8 mouse cellular contexts compared by ENCODE assay signal in genomic region chr13:5862626-5863407, GRCm38 (mm10). TPM values are rescaled to one million over a fixed set of nuclear protein-coding genes. Genes with fewer than 3 reads are reported as not detected.
A peak's percentile ranks its signal among the peaks of the same experiment; 100 is the strongest.
DNase-seq lines count a peak whose midpoint lies in the region; ATAC-seq and TF ChIP-seq lines count a peak whose summit lies in the region.

No protein-coding gene starts in this region.

- no peak for TF ChIP-seq EP300 in liver, embryonic 14.5 days (IDR thresholded peaks at IDR 0.05; ENCODE audit: low read depth)

- peak overlapping the region; percentile 72 for H3K4me3 ChIP-seq in erythroblast, embryonic 14.5 days (replicated peaks)
- peak overlapping the region; percentile 59 for H3K4me3 ChIP-seq in forebrain, embryonic 14.5 days (ENCODE audit: low read depth, low read length)
- peak overlapping the region; percentile 80 for H3K4me3 ChIP-seq in hindbrain, embryonic 16.5 days (ENCODE audit: low read length)
- peak overlapping the region; percentile 72 to 100 for H3K4me3 ChIP-seq in liver, embryonic 14.5 days (ENCODE audit: insufficient read depth in 1 of 2, low read depth in 2 of 2, low read length in 2 of 2)
- peak overlapping the region; percentile 39 for H3K4me3 ChIP-seq in olfactory bulb, adult 2 months (ENCODE audit: insufficient read depth, low read depth, low read length)

- TF ChIP-seq CTCF in liver, embryonic 14.5 days (IDR thresholded peaks at IDR 0.05; ENCODE audit: low read depth) = no peak
- no peak for TF ChIP-seq CTCF in olfactory bulb, adult 2 months (IDR thresholded peaks at IDR 0.05; ENCODE audit: insufficient read depth, low read depth, low read length)

- peaks cover 32% of the 10 kb centered on the region for H3K4me1 ChIP-seq in erythroblast, embryonic 14.5 days (ENCODE audit: control insufficient read depth)
- peaks cover 6% of the 10 kb centered on the region; the same call in 1 of the 2 replicates for H3K4me1 ChIP-seq in forebrain, embryonic 14.5 days (ENCODE audit: control insufficient read depth, insufficient read depth, low read length)
- H3K4me1 ChIP-seq in hindbrain, embryonic 16.5 days (ENCODE audit: control insufficient read depth, insufficient read depth, low read depth, low read length) = peaks cover 17% of the 10 kb centered on the region
- H3K4me1 ChIP-seq in liver, embryonic 14.5 days (replicated peaks; ENCODE audit: control insufficient read depth in 2 of 2, insufficient read depth in 2 of 2, low read length in 1 of 2) = peaks cover 3 to 25% of the 10 kb centered on the region in 2 experiments
- peaks cover 9% of the 10 kb centered on the region; the same call in 1 of the 2 replicates for H3K4me1 ChIP-seq in olfactory bulb, adult 2 months (ENCODE audit: control insufficient read depth, insufficient read depth, low read length)

- peak overlapping the region; percentile 68 for H3K4me2 ChIP-seq in forebrain, embryonic 14.5 days (ENCODE audit: low read length)
- peak overlapping the region; percentile 66 for H3K4me2 ChIP-seq in hindbrain, embryonic 16.5 days (ENCODE audit: low read length)
- peak overlapping the region; percentile 75 for H3K4me2 ChIP-seq in liver, embryonic 14.5 days (ENCODE audit: low read depth)

- no peak for TF ChIP-seq POLR2A in olfactory bulb, adult 2 months (IDR thresholded peaks at IDR 0.05; ENCODE audit: insufficient read depth, low read depth, low read length)

- H3K27me3 ChIP-seq in erythroblast, embryonic 14.5 days (ENCODE audit: control insufficient read depth) = peaks cover 24% of the 10 kb centered on the region
- no peaks in the 10 kb centered on the region for H3K27me3 ChIP-seq in forebrain, embryonic 14.5 days (replicated peaks; ENCODE audit: control insufficient read depth, insufficient read depth, low read length)
- no peaks in the 10 kb centered on the region for H3K27me3 ChIP-seq in hindbrain, embryonic 16.5 days (replicated peaks; ENCODE audit: control insufficient read depth, insufficient read depth, low read length)
- H3K27me3 ChIP-seq in liver, embryonic 14.5 days (ENCODE audit: control insufficient read depth, insufficient read depth, low read length) = peaks cover 3% of the 10 kb centered on the region

- H3K27ac ChIP-seq in forebrain, embryonic 14.5 days (ENCODE audit: low read depth, low read length) = peak overlapping the region; percentile 91
- H3K27ac ChIP-seq in hindbrain, embryonic 16.5 days (ENCODE audit: low read depth, low read length) = peak overlapping the region; percentile 96
- H3K27ac ChIP-seq in liver, embryonic 14.5 days = peak overlapping the region; percentile 23
- H3K27ac ChIP-seq in olfactory bulb, adult 2 months (ENCODE audit: insufficient read depth, low read depth, low read length) = peak overlapping the region; percentile 55; the same call in 1 of the 2 replicates

- WGBS in forebrain, embryonic 14.5 days = under 1% methylated on average over 16 of the region's 16 CpGs
- WGBS in hindbrain, embryonic 16.5 days = 1% methylated on average over 16 of the region's 16 CpGs
- 10% methylated on average over 16 of the region's 16 CpGs for WGBS in liver, embryonic 14.5 days (ENCODE audit: insufficient replicate concordance)
- 24% methylated on average over 16 of the region's 16 CpGs for WGBS in olfactory bulb, adult 2 months

- ATAC-seq in erythroblast, adult 5-6 weeks (replicated peaks; ENCODE audit: low FRiP score, poor library complexity, severe bottlenecking) = no peak
- ATAC-seq in forebrain, embryonic 14.5 days = no peak
- no peak for ATAC-seq in hindbrain, embryonic 16.5 days
- ATAC-seq in liver, embryonic 14.5 days (ENCODE audit: insufficient read depth) = no peak
- ATAC-seq in inflammation-experienced regulatory T-cells, adult 6 months = no peak

- H3K9ac ChIP-seq in forebrain, embryonic 14.5 days (ENCODE audit: low read length) = peak overlapping the region; percentile 73
- peak overlapping the region; percentile 85 for H3K9ac ChIP-seq in hindbrain, embryonic 16.5 days (ENCODE audit: low read depth, low read length)
- H3K9ac ChIP-seq in liver, embryonic 14.5 days (replicated peaks) = peak overlapping the region; percentile 80

- peaks cover 31% of the 10 kb centered on the region for H3K36me3 ChIP-seq in erythroblast, embryonic 14.5 days (ENCODE audit: control insufficient read depth)
- peaks cover 29% of the 10 kb centered on the region for H3K36me3 ChIP-seq in forebrain, embryonic 14.5 days (ENCODE audit: control insufficient read depth, insufficient read depth, low read length)
- peaks cover 19% of the 10 kb centered on the region for H3K36me3 ChIP-seq in hindbrain, embryonic 16.5 days (ENCODE audit: control insufficient read depth, insufficient read depth, low read length)
- H3K36me3 ChIP-seq in liver, embryonic 14.5 days (replicated peaks; ENCODE audit: control insufficient read depth, insufficient read depth, low read depth) = peaks cover 20% of the 10 kb centered on the region

- DNase-seq in adrenal gland, postnatal 10 days = peak; percentile 49
- DNase-seq in forebrain, embryonic 14.5 days (ENCODE audit: low spot score) = peak; percentile 79
- no peak for DNase-seq in liver, embryonic 14.5 days (ENCODE audit: low read depth in 3 of 3, low spot score in 3 of 3)

- H3K9me3 ChIP-seq in erythroblast, embryonic 14.5 days (ENCODE audit: control insufficient read depth, low read length) = no peaks in the 10 kb centered on the region
- H3K9me3 ChIP-seq in forebrain, embryonic 14.5 days (replicated peaks; ENCODE audit: control insufficient read depth, low read length) = no peaks in the 10 kb centered on the region
- no peaks in the 10 kb centered on the region for H3K9me3 ChIP-seq in hindbrain, embryonic 16.5 days (ENCODE audit: control insufficient read depth, low read length)
- no peaks in the 10 kb centered on the region for H3K9me3 ChIP-seq in liver, embryonic 14.5 days (ENCODE audit: control insufficient read depth, low read length)

RNA-seq across cellular contexts. Expression of gene Klf6, which starts 1.5 kb away (rescaled TPM):
- polyA plus RNA-seq in erythroblast, embryonic 14.5 days (2012) = 3.4 and 3.5 TPM in 2 replicates
- 20.8 and 21.9 TPM in 2 replicates for total RNA-seq in erythroblast, adult 5-6 weeks (2015; ENCODE audit: low replicate concordance)
- 19.7 and 37.8 TPM in 2 replicates for total RNA-seq in erythroblast, adult 5-6 weeks (2017; ENCODE audit: low replicate concordance)
- total RNA-seq in adrenal gland, postnatal 10 days (2021) = 10 to 100 TPM; 37.9 to 59.0 TPM
- polyA plus RNA-seq in forebrain, embryonic 14.5 days (2014; fragmentation: Nextera tagmentation; extraction: Ambion mirVana) = 56.9 and 80.8 TPM in 2 replicates
- polyA plus RNA-seq in hindbrain, embryonic 16.5 days (2015; fragmentation: Nextera tagmentation; extraction: Ambion mirVana) = 87.6 and 96.3 TPM in 2 replicates
- polyA plus RNA-seq in liver, embryonic 14.5 days (2012; rRNA removed) = 3.3 and 4.5 TPM in 2 replicates
- polyA plus RNA-seq in liver, embryonic 14.5 days (2014; fragmentation: Nextera tagmentation; extraction: Ambion mirVana) = 12.5 and 15.6 TPM in 2 replicates
- polyA plus RNA-seq in olfactory bulb, adult 2 months (2012; ENCODE audit: insufficient read depth, insufficient read length, low replicate concordance, missing spikeins) = not detected in 2 replicates
- 100 to 1,000 TPM; 120 to 191 (median 184) TPM for polyA plus RNA-seq in inflammation-experienced regulatory T-cells, adult 6 months (2017; shearing (Covaris generic))

Comparison
In these comparisons a context has a peak if more than half of its experiments do, and no peak if none do; other contexts are left out.
1. DNase-seq: peak in adrenal gland, postnatal 10 days (single experiment) and forebrain, embryonic 14.5 days (single experiment); none in liver, embryonic 14.5 days (0 of 3).
2. H3K27ac ChIP-seq: peak in every context shown above with its lines; median percentile 96 in hindbrain, embryonic 16.5 days; 91 in forebrain, embryonic 14.5 days; 55 in olfactory bulb, adult 2 months; 23 in liver, embryonic 14.5 days.
3. Peak in every context shown above with its lines, with median percentiles within 50 percentile points of each other: H3K4me3 ChIP-seq, H3K4me2 ChIP-seq and H3K9ac ChIP-seq.